Mouse (Mus musculus) erythroid progenitor cell, adult 5-6 weeks (primary cell): ENCODE measurements around the gene Tead1. TPM values are rescaled to one million over a fixed set of nuclear protein-coding genes. Genes with fewer than 3 reads are reported as not detected.

Experiments
- ATAC-seq: replicated peaks from 2 replicates; pipeline ENCODE4 v1.8.0; 2016; ENCODE audit warnings: moderate number of reproducible peaks, mild to moderate bottlenecking, moderate TSS enrichment, inconsistent platforms; ENCODE audit not compliant: poor library complexity, low FRiP score, severe bottlenecking
- total RNA-seq, 2 experiments: library from RNA; stranded (forward) in 1 of 2; stranded (reverse) in 1 of 2; fragments of 150-400 nt in 1 of 2; fragments of 186-747, 209-891 nt in 1 of 2; gene quantifications; 2 replicates each; pipeline versions ENCODE4 v1.2.3 to v1.2.4; 2015 to 2017; ENCODE audit warnings: low replicate concordance in 2 of 2

Gene Tead1
- total RNA-seq (2015; ENCODE audit: low replicate concordance) (not detected in 2 replicates), total RNA-seq (2017; ENCODE audit: low replicate concordance) (not detected in 2 replicates)

DNA sequence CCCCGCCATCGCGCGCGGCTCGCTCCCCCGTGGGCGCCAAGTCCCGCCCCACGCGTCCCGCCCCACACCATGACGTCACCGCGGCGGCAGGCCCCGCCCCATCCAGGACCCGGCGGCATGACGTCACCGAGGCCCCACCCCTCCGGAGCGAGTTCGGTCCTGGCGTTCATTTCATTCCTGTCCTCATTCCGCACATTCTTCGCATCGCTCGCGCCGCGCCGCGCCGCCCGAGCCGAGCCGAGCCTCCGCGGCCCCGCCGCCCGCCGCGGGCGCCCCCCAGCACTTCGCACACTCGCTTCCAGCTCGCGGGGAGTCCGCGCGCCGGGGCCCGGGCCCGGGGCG, at the start of gene Tead1:
TSS of gene Tead1 (plus strand) at position 148 of the 342 bp plus-strand sequence.
- no peak for ATAC-seq

GRCm38 (mm10) chr7:112634505-112635213, 44.5 kb upstream of the Tead1 start:
- ATAC-seq: no peak

GRCm38 (mm10) chr7:112635936-112636335, 43.2 kb upstream of the Tead1 start:
- ATAC-seq: no peak

DNA sequence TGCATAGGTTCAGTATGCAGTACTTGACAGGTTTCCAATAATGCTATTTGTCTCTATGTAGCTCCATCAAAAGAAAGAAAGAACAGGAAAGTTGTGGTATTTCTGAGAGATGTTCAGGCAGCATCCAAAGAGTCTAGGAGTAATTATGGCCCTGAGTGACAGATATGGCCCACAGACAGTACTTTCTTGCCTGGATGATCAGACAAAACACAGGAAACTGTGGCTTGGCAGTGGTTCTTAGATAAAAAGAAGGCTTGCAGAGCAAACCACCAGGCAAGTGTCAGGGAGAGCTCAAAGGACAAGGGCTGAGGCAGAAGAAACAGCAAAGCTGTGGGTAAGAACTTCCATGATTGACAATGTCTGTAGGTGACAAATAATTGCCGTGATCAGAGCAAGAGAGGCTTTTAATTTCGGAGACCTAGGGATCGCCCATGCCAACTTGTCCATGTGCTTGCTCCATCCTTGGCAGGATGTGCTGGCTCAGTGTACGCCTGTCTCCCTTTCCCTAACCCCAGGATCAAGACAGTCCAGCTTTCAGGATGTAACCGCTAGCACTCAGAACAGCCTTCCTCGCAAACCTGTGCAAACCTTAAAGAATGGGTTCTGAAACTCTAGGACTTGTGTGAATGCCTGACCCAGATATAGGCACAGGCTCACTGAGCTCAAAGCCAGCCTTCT, 35.1 kb upstream of the Tead1 start:
- no peak for ATAC-seq

GRCm38 (mm10) chr7:112644701-112645100, 34.4 kb upstream of the Tead1 start:
- ATAC-seq: no peak

DNA sequence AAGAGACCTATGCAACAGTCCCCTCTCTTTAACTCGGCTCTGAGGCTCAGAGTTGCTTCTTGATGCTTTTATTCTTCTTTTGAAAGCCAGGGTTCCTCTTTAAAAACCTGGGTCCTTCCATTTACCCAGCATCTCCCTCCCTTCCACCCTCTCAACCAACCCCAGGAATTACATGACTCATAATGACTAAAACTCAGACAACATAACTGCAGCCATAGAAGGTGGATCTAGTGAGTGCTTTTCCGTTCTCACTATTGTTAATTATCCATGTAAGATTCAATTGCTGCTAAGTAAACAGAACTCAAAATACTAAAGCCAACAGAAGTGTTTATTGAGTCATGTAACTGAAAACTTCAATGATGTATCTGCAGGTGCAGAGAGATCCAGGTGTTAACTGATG, 33.4 kb upstream of the Tead1 start:
- ATAC-seq: no peak

DNA sequence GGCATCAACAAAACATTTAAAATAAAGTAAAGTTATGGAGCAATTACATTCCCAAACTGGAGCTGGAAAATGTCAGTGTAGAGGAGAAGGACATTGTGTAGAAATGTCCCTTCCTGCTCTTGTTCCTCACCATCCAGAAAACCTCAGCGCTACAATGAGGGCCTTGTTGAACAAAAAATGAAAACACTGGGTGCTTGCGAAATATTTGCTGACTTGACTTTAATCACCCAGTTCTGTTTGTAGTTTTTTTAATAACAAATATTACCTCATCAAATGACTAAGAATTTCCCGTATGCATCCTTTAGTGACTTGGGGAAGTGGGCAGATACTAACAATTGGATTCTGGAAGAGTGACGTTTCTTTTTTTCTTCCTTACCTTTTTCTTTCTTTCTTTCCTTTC, 31.7 kb upstream of the Tead1 start:
- no peak for ATAC-seq

DNA sequence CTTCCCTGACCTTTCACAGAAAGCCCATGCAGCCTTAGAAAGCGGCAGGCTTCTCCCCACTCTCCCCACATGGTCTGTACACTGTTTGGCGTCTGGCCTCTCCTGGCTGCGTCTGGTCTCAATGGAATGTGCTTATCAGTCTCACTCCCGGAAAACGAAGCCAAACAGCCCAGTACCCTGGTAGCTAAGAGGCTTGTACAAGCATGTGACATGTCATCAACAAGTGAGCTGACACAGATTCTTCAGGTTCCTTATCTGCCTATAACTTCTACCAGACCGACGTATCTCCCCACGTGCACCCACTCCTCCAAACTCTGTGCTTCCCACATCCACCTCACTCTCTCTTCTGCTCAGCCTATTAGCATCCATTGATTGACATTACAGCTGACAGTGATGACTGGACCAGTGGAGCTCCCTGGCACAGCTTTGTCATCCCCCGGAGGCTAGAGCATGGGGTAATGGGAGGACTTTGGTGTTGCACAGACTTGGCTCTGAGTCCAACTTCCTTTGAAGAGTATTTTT, 22.9 kb upstream of the Tead1 start:
- ATAC-seq: no peak

DNA sequence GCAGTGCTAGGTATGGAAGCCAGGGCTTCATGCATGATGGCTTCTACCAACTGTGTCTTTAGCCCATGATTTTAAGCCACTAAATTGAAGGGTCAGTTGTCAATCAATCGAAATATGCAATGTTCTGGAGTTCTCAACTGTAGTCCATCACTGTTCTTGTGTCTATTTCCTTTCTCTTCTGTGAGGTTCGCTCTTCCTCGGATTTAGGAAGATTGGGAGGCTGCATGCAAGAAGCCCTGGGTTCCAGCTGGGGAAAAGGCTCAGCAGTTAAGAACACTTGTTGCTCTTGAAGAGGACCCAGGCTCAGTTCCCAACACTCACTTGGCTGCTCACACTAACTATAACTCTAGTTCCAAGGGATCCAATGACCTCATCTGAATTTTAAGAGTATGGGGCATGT, 20.2 kb upstream of the Tead1 start:
- ATAC-seq: no peak

GRCm38 (mm10) chr7:112659816-112660215, 19.3 kb upstream of the Tead1 start:
- ATAC-seq: no peak

- ATAC-seq: no peak
Observed at GRCm38 (mm10) chr7:112660325-112660724, 18.8 kb upstream of the Tead1 start.

DNA sequence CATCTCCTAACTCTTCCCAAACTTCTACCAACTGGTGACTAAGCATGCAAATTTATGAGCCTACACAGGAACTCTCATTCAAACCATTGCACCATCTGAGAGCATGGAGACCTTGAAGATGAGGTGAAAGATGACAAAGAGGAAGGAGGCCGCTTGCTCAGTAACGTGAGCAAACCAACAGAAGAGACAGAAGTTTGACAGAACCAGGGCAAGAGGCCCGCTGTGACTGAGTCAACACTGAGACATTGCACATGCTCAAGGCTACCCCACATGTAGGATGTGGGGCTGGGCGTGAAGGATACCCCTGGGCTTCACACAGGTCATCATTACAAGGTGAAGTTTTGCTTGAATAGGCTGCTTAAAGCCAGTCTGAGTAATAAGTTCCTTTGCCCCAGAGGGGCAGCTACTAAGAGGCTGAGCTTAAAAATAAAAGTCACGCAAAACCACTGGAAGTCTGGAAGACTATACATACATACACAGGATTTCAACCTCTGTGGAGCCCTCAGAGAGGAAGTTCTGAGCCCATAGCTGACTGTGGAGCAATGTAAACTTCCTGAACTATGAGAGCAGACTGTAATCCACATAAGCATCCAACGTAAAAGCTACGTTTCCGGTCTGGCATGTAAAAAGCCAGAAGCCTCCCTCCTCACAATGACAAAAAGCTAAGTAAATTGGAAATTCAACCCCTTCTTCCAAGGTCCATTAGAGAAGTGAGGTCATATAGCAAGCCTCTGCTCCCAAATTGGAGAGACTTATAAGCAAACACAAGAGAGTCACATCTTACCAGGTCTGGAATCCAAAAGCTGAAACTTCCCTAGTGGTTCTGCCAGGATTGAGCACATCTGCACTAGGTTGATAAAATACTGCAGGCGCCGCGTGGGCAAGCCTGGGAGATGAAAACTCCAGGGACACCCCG, 16.5 kb upstream of the Tead1 start:
- ATAC-seq: no peak

- ATAC-seq: no peak
Observed at GRCm38 (mm10) chr7:112663314-112663966, 15.7 kb upstream of the Tead1 start.

- no peak for ATAC-seq
Observed at GRCm38 (mm10) chr7:112669993-112670392, 9.1 kb upstream of the Tead1 start.

GRCm38 (mm10) chr7:112678418-112679170, 524 bp upstream of the Tead1 start:
- no peak for ATAC-seq

DNA sequence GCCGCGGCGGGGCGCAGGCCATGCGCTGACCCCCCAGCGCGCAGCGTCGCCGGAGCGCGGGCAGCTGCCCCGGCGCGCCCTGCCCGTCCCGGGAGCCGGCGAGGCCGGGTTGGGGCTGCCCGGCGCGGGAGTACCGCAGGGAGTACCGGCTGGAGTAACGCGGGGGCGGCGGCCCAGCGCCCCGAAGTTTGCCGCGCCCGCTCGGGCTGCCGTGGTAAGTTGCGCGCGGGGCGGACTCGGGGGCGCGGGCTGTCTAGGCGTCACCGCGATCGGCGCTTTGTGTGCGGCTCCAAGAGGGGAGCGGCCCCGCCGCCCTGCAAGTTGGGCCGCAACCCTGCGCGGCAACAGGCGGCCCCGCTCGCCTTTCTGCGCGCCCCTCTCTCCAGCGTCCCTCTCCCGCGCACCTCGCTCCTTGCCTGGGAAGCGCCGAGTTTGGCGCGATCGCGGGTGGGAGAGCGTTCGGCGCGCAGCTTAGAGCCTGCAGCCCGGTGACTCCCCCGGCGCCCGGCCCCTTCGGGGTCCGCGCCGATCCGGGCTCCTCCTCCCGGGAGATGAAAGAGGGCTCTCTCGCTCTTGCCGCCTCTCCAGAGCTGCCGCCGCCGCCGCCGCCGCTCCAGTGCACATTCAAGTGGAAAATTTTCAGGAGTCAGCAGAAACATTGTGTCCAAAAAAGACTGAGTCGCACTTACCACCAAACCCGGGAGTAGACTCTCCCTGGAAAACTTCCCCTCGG, 561 bp downstream of the Tead1 start:
- no peak for ATAC-seq

DNA sequence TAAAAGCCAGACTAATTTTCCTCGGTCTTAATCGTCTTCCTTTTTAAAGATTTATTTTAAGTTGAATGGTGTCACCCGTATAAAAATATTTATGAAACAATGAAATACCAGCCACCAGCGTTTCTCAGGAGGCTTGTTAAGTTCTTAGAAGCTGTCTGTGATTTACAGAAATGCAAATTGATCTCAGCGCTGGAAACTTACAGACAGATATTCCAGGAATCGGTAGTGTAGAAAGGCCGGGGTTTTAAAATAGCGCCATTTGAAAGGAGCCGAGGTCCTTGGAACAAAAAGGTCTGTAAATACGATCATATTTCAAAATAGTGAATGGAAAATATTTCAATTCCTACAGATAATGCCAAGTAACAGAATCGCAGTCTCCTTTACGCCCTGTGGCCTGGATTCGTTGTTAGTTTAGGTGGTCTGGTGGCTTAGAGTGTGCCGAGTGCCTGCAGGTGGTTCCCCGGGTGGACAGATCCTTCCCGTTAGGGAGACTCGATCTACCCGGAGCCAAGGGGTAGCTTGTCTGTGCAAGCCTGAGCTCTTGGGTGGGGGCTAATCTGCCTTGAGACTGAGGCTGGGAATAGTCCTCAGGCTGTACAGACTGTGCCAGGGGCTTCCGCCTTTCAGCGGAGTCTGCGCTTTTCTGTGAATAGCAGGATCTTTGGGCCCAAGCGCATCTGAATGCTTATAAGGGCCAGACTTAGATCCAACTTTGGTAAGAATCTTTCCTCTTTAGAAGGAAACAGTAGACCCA, 1.6 kb downstream of the Tead1 start:
- no peak for ATAC-seq
